Mouse (Mus musculus) intestine, postnatal 0 days (tissue): ENCODE data around the gene Med13l. TPM values are rescaled to one million over a fixed set of nuclear protein-coding genes. Genes with fewer than 3 reads are reported as not detected.

Experiments
- ATAC-seq: fragments of 200-750 bp; cut with Nextera tagmentation; 2 replicates; pipeline ENCODE4 v1.8.0; 2017; ENCODE audit warnings: mild to moderate bottlenecking, moderate TSS enrichment, moderate library complexity
- H3K27ac ChIP-seq: fragments of 300-500 bp; sonication (generic); 2 replicates; pipeline ENCODE4 v1.5.1; 2014; ENCODE audit warnings: mild to moderate bottlenecking, low read depth, low read length, moderate library complexity
- H3K27me3 ChIP-seq: fragments of 300-500 bp; sonication (generic); replicated peaks from 2 replicates; pipeline ENCODE4 v1.6.1; 2014; ENCODE audit warnings: low read length, mixed read lengths; ENCODE audit not compliant: control insufficient read depth, insufficient read depth
- H3K36me3 ChIP-seq: fragments of 300-500 bp; sonication (generic); 2 replicates; pipeline ENCODE4 v1.6.1; 2014; ENCODE audit warnings: mild to moderate bottlenecking, moderate library complexity; ENCODE audit not compliant: control insufficient read depth, insufficient read depth
- H3K4me1 ChIP-seq: fragments of 300-500 bp; sonication (generic); replicated peaks from 2 replicates; pipeline ENCODE4 v1.6.1; 2014; ENCODE audit warnings: antibody characterized with exemption, low read length, mixed read lengths; ENCODE audit not compliant: control insufficient read depth, insufficient read depth
- H3K4me2 ChIP-seq: fragments of 300-500 bp; sonication (generic); replicated peaks from 2 replicates; pipeline ENCODE4 v1.6.1; 2014; ENCODE audit warnings: low read depth, mild to moderate bottlenecking, moderate library complexity
- H3K4me3 ChIP-seq: fragments of 300-500 bp; sonication (generic); 2 replicates; pipeline ENCODE4 v1.5.1; 2014; ENCODE audit warnings: low read depth, low read length
- H3K9ac ChIP-seq: fragments of 300-500 bp; sonication (generic); 2 replicates; pipeline ENCODE4 v1.6.1; 2014; ENCODE audit warnings: mild to moderate bottlenecking, low read depth, low read length
- H3K9me3 ChIP-seq: fragments of 300-500 bp; sonication (generic); 2 replicates; pipeline ENCODE4 v1.6.1; 2016; ENCODE audit warnings: mixed run types; ENCODE audit not compliant: control insufficient read depth
- CTCF ChIP-seq: sonication (generic); IDR thresholded peaks from 2 replicates; pipeline ENCODE4 v1.5.1; 2016; ENCODE audit warnings: low read depth, mild to moderate bottlenecking, control low read depth, antibody characterized with exemption, moderate library complexity
- WGBS: fragments of 180-500 bp; shearing (Covaris S2); extraction: QIAGEN DNeasy Blood & Tissue Kit; methylation state at CpG from one replicate; pipeline ENCODE4 v1.1.7; 2014; 5-methylcytosine and 5-hydroxymethylcytosine counted together
- polyA plus RNA-seq: library from polyadenylated mRNA; unstranded; fragments of >200 nt; fragmentation: Nextera tagmentation; extraction: Ambion mirVana; gene quantifications from 2 replicates; pipeline ENCODE4 v1.2.1, GENCODE M21; 2015

The Med13l gene
- polyA plus RNA-seq, 1 experiment from 2014 or later = 5.1 TPM

GRCm38 (mm10) chr5:118585355-118585754 is 24.9 kb downstream of the Med13l start:
- Histone ChIP-seq H3K36me3 (no peaks in the 10 kb centered on the region), H3K27me3 (no peaks in the 10 kb centered on the region), H3K4me2 (no peak overlapping the region), H3K4me1 (peaks cover 5% of the 10 kb centered on the region), H3K9me3 (no peaks in the 10 kb centered on the region), H3K9ac (no peak overlapping the region), H3K4me3 (no peak overlapping the region), H3K27ac (no peak overlapping the region)
- ATAC-seq = no peak
- 68% methylated on average over 4 of the region's 4 CpGs for WGBS
- TF ChIP-seq CTCF = no peak

GRCm38 (mm10) chr5:118586560-118586959 is 26.1 kb downstream of the Med13l start:
- no peak overlapping the region for H3K9ac ChIP-seq
- no peaks in the 10 kb centered on the region for H3K27me3 ChIP-seq
- peaks cover 11% of the 10 kb centered on the region for H3K4me1 ChIP-seq
- H3K4me2 ChIP-seq = no peak overlapping the region
- no peaks in the 10 kb centered on the region for H3K9me3 ChIP-seq
- no peak for ATAC-seq
- TF ChIP-seq CTCF = no peak
- H3K36me3 ChIP-seq = no peaks in the 10 kb centered on the region
- 37% methylated on average over 6 of the region's 6 CpGs for WGBS
- H3K27ac ChIP-seq = no peak overlapping the region
- H3K4me3 ChIP-seq = no peak overlapping the region

- no peak overlapping the region for H3K9ac ChIP-seq
- peaks cover 11% of the 10 kb centered on the region for H3K4me1 ChIP-seq
Observed at GRCm38 (mm10) chr5:118588381-118588925, 28.0 kb downstream of the Med13l start.

GRCm38 (mm10) chr5:118589186-118589892 is 28.9 kb downstream of the Med13l start:
- Histone ChIP-seq H3K36me3 (no peaks in the 10 kb centered on the region), H3K4me2 (no peak overlapping the region; the same call in 1 of the 2 replicates), H3K9ac (no peak overlapping the region), H3K4me1 (peaks cover 11% of the 10 kb centered on the region), H3K27me3 (no peaks in the 10 kb centered on the region), H3K27ac (no peak overlapping the region), H3K4me3 (no peak overlapping the region), H3K9me3 (no peaks in the 10 kb centered on the region)
- no peak for TF ChIP-seq CTCF
- no peak for ATAC-seq
- 66% methylated on average over 11 of the region's 11 CpGs for WGBS

More at GRCm38 (mm10) chr5:118588381-118588925, 28.0 kb downstream of the Med13l start:
- Histone ChIP-seq H3K36me3 (no peaks in the 10 kb centered on the region), H3K9me3 (no peaks in the 10 kb centered on the region), H3K27me3 (no peaks in the 10 kb centered on the region), H3K27ac (no peak overlapping the region), H3K4me3 (no peak overlapping the region), H3K4me2 (no peak overlapping the region)
- WGBS = 64% methylated on average over 6 of the region's 6 CpGs
- ATAC-seq = no peak
- no peak for TF ChIP-seq CTCF

GRCm38 (mm10) chr5:118590868-118591267 is 30.4 kb downstream of the Med13l start:
- peaks cover 11% of the 10 kb centered on the region for H3K4me1 ChIP-seq

GRCm38 (mm10) chr5:118591826-118592499 is 31.5 kb downstream of the Med13l start:
- WGBS = 40% methylated on average over 11 of the region's 11 CpGs
- H3K27me3 ChIP-seq = no peaks in the 10 kb centered on the region
- no peaks in the 10 kb centered on the region for H3K9me3 ChIP-seq
- ATAC-seq = no peak
- no peak overlapping the region for H3K9ac ChIP-seq
- H3K27ac ChIP-seq = no peak overlapping the region
- no peaks in the 10 kb centered on the region for H3K36me3 ChIP-seq
- no peak overlapping the region for H3K4me3 ChIP-seq
- no peak for TF ChIP-seq CTCF
- peaks cover 6% of the 10 kb centered on the region; the same call in 1 of the 2 replicates for H3K4me1 ChIP-seq
- H3K4me2 ChIP-seq = no peak overlapping the region; the same call in 1 of the 2 replicates

More at GRCm38 (mm10) chr5:118590868-118591267, 30.4 kb downstream of the Med13l start:
- 43% methylated on average over 6 of the region's 6 CpGs for WGBS
- Histone ChIP-seq H3K4me2 (no peak overlapping the region), H3K9ac (no peak overlapping the region), H3K9me3 (no peaks in the 10 kb centered on the region), H3K4me3 (no peak overlapping the region), H3K27me3 (no peaks in the 10 kb centered on the region), H3K36me3 (no peaks in the 10 kb centered on the region), H3K27ac (no peak overlapping the region)
- TF ChIP-seq CTCF = no peak
- no peak for ATAC-seq
